Mouse (Mus musculus) intestine, embryonic 14.5 days (tissue): ENCODE measurements around the gene Nhlrc4. TPM values are rescaled to one million over a fixed set of nuclear protein-coding genes. Genes with fewer than 3 reads are reported as not detected.

ENCODE experiments used
- ATAC-seq: fragments of 200-750 bp; cut with Nextera tagmentation; replicated peaks from 2 replicates; pipeline ENCODE4 v1.8.0; 2017; ENCODE audit warnings: low read depth, moderate number of reproducible peaks, moderate TSS enrichment, moderate library complexity; ENCODE audit not compliant: low FRiP score, low TSS enrichment
- DNase-seq: peaks from one replicate; pipeline ENCODE4 v3.0.0-alpha.2; 2018; ENCODE audit warnings: low spot score
- H3K27ac ChIP-seq: fragments of 300-500 bp; sonication (generic); 2 replicates; pipeline ENCODE4 v1.5.1; 2014; ENCODE audit warnings: low read depth, mild to moderate bottlenecking, control low read depth
- H3K27me3 ChIP-seq: fragments of 300-500 bp; sonication (generic); replicated peaks from 2 replicates; pipeline ENCODE4 v1.6.1; 2014; ENCODE audit warnings: low read length, control low read depth; ENCODE audit not compliant: control insufficient read depth, insufficient read depth
- H3K36me3 ChIP-seq: fragments of 300-500 bp; sonication (generic); 2 replicates; pipeline ENCODE4 v1.6.1; 2014; ENCODE audit warnings: low read length, control low read depth; ENCODE audit not compliant: control insufficient read depth, insufficient read depth
- H3K4me1 ChIP-seq: fragments of 300-500 bp; sonication (generic); replicated peaks from 2 replicates; pipeline ENCODE4 v1.6.1; 2014; ENCODE audit warnings: low read length, control low read depth, mixed read lengths; ENCODE audit not compliant: control insufficient read depth, insufficient read depth
- H3K4me2 ChIP-seq: fragments of 300-500 bp; sonication (generic); 2 replicates; pipeline ENCODE4 v1.6.1; 2014; ENCODE audit warnings: low read length
- H3K4me3 ChIP-seq: fragments of 300-500 bp; sonication (generic); 2 replicates; pipeline ENCODE4 v1.5.1; 2014; ENCODE audit warnings: low read depth, low read length, control low read depth, mixed read lengths
- H3K9ac ChIP-seq: fragments of 300-500 bp; sonication (generic); 2 replicates; pipeline ENCODE4 v1.6.1; 2014; ENCODE audit warnings: mild to moderate bottlenecking, low read length
- H3K9me3 ChIP-seq: fragments of 300-500 bp; sonication (generic); 2 replicates; pipeline ENCODE4 v1.6.1; 2016; ENCODE audit warnings: low read length, control low read depth; ENCODE audit not compliant: control insufficient read depth
- WGBS: fragments of 180-500 bp; shearing (Covaris S2); extraction: QIAGEN DNeasy Blood & Tissue Kit; methylation state at CpG from one replicate; pipeline ENCODE4 v1.1.7; 2014; 5-methylcytosine and 5-hydroxymethylcytosine counted together
- polyA plus RNA-seq: library from polyadenylated mRNA; unstranded; fragments of >200 nt; fragmentation: Nextera tagmentation; extraction: Ambion mirVana; gene quantifications from 2 replicates; pipeline ENCODE4 v1.2.1, GENCODE M21; 2014

Gene Nhlrc4
- not detected in 2 replicates for polyA plus RNA-seq

DNA sequence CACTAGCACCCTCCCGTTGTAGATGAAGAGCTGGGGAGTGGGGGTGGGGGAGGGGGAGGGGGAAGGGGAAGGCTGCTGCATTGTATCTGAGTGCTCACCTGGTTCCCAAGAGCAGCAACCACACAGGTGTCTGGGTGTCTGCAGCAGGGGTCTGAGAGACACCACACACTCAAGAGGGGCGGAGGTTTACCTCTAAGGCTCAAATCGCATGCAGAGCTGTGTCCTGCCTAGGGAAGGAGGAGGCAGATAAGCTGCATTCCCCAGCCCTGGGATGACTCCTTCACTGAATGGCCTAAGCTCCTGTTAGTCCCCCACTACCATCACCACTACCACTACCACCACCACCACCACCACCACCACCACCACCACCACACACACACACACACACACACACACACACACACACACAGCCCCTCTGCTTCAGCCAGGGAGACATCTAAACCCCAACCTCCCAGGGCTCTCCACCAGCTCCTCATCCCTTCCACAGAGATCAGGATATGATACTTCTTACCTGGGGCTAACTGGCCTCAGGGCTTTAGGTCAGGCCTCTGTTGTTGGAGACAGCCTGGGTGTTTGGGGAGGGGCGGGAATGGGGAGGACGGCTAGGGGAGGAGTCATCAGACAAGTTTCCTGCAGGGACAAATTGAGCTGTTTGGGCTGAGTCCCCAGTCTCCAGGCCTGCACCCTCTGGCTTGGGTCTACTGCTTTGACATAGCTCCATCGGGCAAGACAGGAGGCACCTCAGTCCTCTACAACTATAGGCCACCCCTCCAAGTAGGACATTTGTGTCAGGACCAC, at the start of gene Nhlrc4, which contains the start of gene Pigq:
Gene Nhlrc4, minus strand, starts transcription at position 596 of the 798 bp plus-strand sequence.
Gene Pigq, minus strand, starts transcription at position 571 of the 798 bp plus-strand sequence.
- Histone ChIP-seq H3K4me1 (peaks cover 9% of the 10 kb centered on the region), H3K9me3 (no peaks in the 10 kb centered on the region), H3K9ac (no peak within 1 kb of the TSS), H3K36me3 (no peaks in the 10 kb centered on the region), H3K27me3 (no peaks in the 10 kb centered on the region), H3K4me3 (no peak within 1 kb of the TSS), H3K27ac (no peak within 1 kb of the TSS), H3K4me2 (no peak within 1 kb of the TSS)
- DNase-seq (no peak), ATAC-seq (no peak)
- 47% methylated on average over 6 of the region's 6 CpGs for WGBS

DNA sequence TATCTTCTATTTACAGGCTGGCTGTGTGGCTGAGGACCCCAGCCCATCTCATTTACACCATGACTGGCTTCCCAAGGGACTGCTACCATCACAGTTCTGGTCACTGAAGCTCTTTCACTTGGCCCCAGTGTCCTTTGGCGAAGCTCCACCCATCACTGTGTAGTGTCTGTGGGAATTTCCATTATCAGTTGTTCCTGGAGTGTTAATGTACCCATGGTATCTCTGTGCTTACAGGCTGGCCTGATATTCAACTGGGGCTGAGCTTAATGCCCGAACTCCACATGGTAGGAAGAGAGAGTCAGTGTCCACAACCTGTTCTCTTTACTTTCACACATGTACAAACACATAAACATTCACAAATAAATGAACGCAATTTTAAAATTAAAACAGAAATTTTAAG, 48.7 kb upstream of the Nhlrc4 start:
- no peak overlapping the region for H3K4me2 ChIP-seq
- H3K27me3 ChIP-seq: no peaks in the 10 kb centered on the region
- peaks cover 49% of the 10 kb centered on the region for H3K36me3 ChIP-seq
- H3K4me1 ChIP-seq: no peaks in the 10 kb centered on the region
- no peak overlapping the region for H3K27ac ChIP-seq
- ATAC-seq (no peak), DNase-seq (no peak)
- 83% methylated on average over 3 of the region's 3 CpGs for WGBS
- no peaks in the 10 kb centered on the region for H3K9me3 ChIP-seq
- no peak overlapping the region for H3K4me3 ChIP-seq
- no peak overlapping the region for H3K9ac ChIP-seq

- Histone ChIP-seq H3K27ac (no peak overlapping the region), H3K9me3 (no peaks in the 10 kb centered on the region), H3K4me2 (no peak overlapping the region), H3K4me3 (no peak overlapping the region), H3K4me1 (no peaks in the 10 kb centered on the region), H3K36me3 (peaks cover 51% of the 10 kb centered on the region), H3K27me3 (no peaks in the 10 kb centered on the region), H3K9ac (no peak overlapping the region)
- no peak for ATAC-seq
- 98% methylated on average over 4 of the region's 4 CpGs for WGBS
- DNase-seq: no peak
Measured at GRCm38 (mm10) chr17:25992274-25992673, 47.5 kb upstream of the Nhlrc4 start.

DNA sequence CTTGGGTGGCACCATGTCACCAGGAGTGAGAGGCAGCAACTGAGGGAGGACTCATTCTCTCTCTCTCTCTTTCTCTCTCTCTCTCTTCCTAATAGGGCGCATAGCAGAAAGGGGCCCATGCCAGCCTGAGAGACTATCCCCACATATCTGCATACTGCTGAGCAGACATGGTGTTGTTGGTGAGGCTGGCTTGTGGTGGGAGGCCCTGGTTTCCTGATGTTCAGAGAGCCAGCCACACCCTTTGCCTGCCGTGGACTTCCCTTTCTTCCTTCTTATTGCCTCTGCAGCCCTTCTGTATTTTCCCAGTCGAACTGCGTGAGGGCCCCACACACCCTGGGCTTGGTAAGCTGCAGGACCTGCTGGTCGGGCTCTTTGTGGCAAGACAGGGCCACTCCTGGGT, 45.6 kb upstream of the Nhlrc4 start:
- 91% methylated on average over 5 of the region's 5 CpGs for WGBS
- no peak for DNase-seq
- Histone ChIP-seq H3K4me2 (no peak overlapping the region), H3K27me3 (no peaks in the 10 kb centered on the region), H3K36me3 (peaks cover 51% of the 10 kb centered on the region), H3K4me3 (no peak overlapping the region), H3K27ac (no peak overlapping the region), H3K9ac (no peak overlapping the region), H3K9me3 (no peaks in the 10 kb centered on the region), H3K4me1 (no peaks in the 10 kb centered on the region)
- no peak for ATAC-seq

GRCm38 (mm10) chr17:25985306-25986294, 40.8 kb upstream of the Nhlrc4 start, which contains the start of gene Capn15:
TSS of gene Capn15 (minus strand) at chr17:25985796.
- peak; percentile 88 for DNase-seq
- peak; percentile 99 for ATAC-seq
- H3K9ac ChIP-seq: peak within 1 kb of the TSS; percentile 90
- H3K4me2 ChIP-seq: peak within 1 kb of the TSS; percentile 72
- peaks cover 16% of the 10 kb centered on the region for H3K36me3 ChIP-seq
- WGBS: under 1% methylated on average over 91 of the region's 91 CpGs
- H3K27me3 ChIP-seq: no peaks in the 10 kb centered on the region
- peak within 1 kb of the TSS; percentile 97 for H3K4me3 ChIP-seq
- H3K27ac ChIP-seq: peak within 1 kb of the TSS; percentile 71
- peaks cover 13% of the 10 kb centered on the region for H3K4me1 ChIP-seq
- H3K9me3 ChIP-seq: no peaks in the 10 kb centered on the region

- peak overlapping the region; percentile 97 for H3K4me3 ChIP-seq
- H3K9me3 ChIP-seq: no peaks in the 10 kb centered on the region
- peaks cover 13% of the 10 kb centered on the region for H3K4me1 ChIP-seq
- DNase-seq: no peak
- H3K27ac ChIP-seq: peak overlapping the region; percentile 71
- WGBS: 10% methylated on average over 17 of the region's 17 CpGs
- H3K36me3 ChIP-seq: peaks cover 7% of the 10 kb centered on the region; the same call in 1 of the 2 replicates
- no peak for ATAC-seq
- peak overlapping the region; percentile 72 for H3K4me2 ChIP-seq
- H3K27me3 ChIP-seq: no peaks in the 10 kb centered on the region
- peak overlapping the region; percentile 90 for H3K9ac ChIP-seq
Measured at GRCm38 (mm10) chr17:25984556-25985305, 40.0 kb upstream of the Nhlrc4 start.

GRCm38 (mm10) chr17:25984066-25984465, 39.3 kb upstream of the Nhlrc4 start:
- Histone ChIP-seq H3K4me1 (peaks cover 13% of the 10 kb centered on the region), H3K9ac (no peak overlapping the region), H3K9me3 (no peaks in the 10 kb centered on the region), H3K4me2 (peak overlapping the region; percentile 72), H3K36me3 (0 out of 2 replicates have a peak, but pooled peaks cover 5% of the 10 kb centered on the region), H3K27me3 (no peaks in the 10 kb centered on the region), H3K27ac (no peak overlapping the region), H3K4me3 (peak overlapping the region; percentile 97; the same call in 1 of the 2 replicates)
- 97% methylated on average over 1 of the region's 1 CpGs for WGBS
- ATAC-seq: no peak
- no peak for DNase-seq

- no peaks in the 10 kb centered on the region for H3K27me3 ChIP-seq
- no peak overlapping the region for H3K27ac ChIP-seq
- H3K36me3 ChIP-seq: no peaks in the 10 kb centered on the region
- 86% methylated on average over 3 of the region's 3 CpGs for WGBS
- H3K9ac ChIP-seq: no peak overlapping the region
- H3K4me1 ChIP-seq: peaks cover 13% of the 10 kb centered on the region
- DNase-seq (no peak), ATAC-seq (no peak)
- H3K4me2 ChIP-seq: no peak overlapping the region
- H3K9me3 ChIP-seq: no peaks in the 10 kb centered on the region
- H3K4me3 ChIP-seq: no peak overlapping the region
Measured at GRCm38 (mm10) chr17:25982913-25983312, 38.2 kb upstream of the Nhlrc4 start.
